In the genomic region with DNA sequence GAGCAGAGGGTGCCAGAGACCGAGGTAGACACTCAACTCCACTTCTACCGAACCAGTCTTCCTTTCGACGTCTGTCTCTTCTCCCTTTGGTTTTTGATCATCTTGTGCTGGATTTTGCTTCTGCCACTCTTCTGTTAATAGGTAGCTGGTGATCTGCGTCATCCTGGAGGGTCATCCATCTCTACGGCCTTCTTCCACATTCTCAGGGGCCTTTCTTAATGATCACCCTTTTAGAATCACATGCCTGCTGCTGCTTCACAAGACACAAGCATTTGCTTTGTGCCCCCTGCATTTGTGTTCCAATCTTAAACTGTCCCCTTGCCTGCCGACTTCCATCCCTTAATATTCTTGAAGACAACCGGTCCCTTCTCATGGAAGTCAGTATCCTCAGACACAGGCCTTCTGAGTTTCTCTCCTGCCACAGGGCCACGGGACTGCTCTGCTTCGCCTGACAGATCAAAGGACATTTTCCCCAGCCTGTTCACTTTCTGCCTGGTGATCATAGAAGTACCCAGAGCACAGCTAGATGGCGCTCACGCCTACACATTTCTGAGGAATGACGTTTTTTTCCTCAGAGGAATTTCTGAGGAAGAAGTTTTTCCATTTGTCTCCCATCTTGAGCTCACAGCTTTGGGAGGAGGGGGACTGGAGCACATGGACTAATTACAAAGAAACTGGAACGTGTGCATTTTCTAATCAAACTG, we compare ENCODE assay signal across 9 mouse cellular contexts.
A peak's percentile ranks its signal among the peaks of the same experiment; 100 is the strongest.
DNase-seq lines count a peak whose midpoint lies in the region; ATAC-seq and TF ChIP-seq lines count a peak whose summit lies in the region.
"Had no signal": no experiment of that assay in that cellular context is flagged by ENCODE, and none has a peak within 500 bp of the region (broad histone marks: within the 10 kb centered on the region; RNA-seq: fewer than 3 reads in every experiment).

No protein-coding gene starts in this region.

- no peak overlapping the region for H3K27ac ChIP-seq in liver, adult 2 months (replicated peaks; ENCODE audit: insufficient read depth, low read depth, low read length)
- no peak overlapping the region for H3K27ac ChIP-seq in liver, embryonic 12.5 days
- no peak overlapping the region for H3K27ac ChIP-seq in heart, embryonic 13.5 days (replicated peaks)
- H3K27ac ChIP-seq in thymus, adult 2 months (ENCODE audit: control insufficient read depth, insufficient read depth, low read length) = no peak overlapping the region
- H3K27ac ChIP-seq: limb, embryonic 12.5 days had no signal

- no peaks in the 10 kb centered on the region for H3K36me3 ChIP-seq in liver, adult 2 months (ENCODE audit: control insufficient read depth, insufficient read depth, low read length)
- no peaks in the 10 kb centered on the region for H3K36me3 ChIP-seq in liver, embryonic 12.5 days
- no peaks in the 10 kb centered on the region for H3K36me3 ChIP-seq in heart, embryonic 13.5 days
- H3K36me3 ChIP-seq in thymus, adult 2 months (ENCODE audit: control insufficient read depth, insufficient read depth, low read length) = no peaks in the 10 kb centered on the region
- H3K36me3 ChIP-seq: limb, embryonic 12.5 days had no signal

- no peak for ATAC-seq in liver, embryonic 12.5 days
- ATAC-seq in heart, embryonic 13.5 days (ENCODE audit: extremely low read depth, insufficient number of reproducible peaks, low FRiP score, low TSS enrichment) = no peak

- H3K9me3 ChIP-seq in liver, embryonic 12.5 days (replicated peaks) = no peaks in the 10 kb centered on the region
- no peaks in the 10 kb centered on the region for H3K9me3 ChIP-seq in heart, embryonic 13.5 days
- H3K9me3 ChIP-seq: limb, embryonic 12.5 days had no signal

- DNase-seq in liver, adult 2 months (ENCODE audit: extremely low read depth, low read depth, low spot score) = peak; percentile 61
- peak; percentile 59 to 76 for DNase-seq in adrenal gland, postnatal 36 days
- DNase-seq in fibroblast of lung, adult 2 months (ENCODE audit: low read depth) = peak; percentile 51
- peak; percentile 81 for DNase-seq in kidney, postnatal 14 days
- peak; percentile 85 for DNase-seq in lung, postnatal 36 days
- DNase-seq in thymus, adult 2 months = peak; percentile 23

- H3K4me3 ChIP-seq in liver, adult 2 months (ENCODE audit: insufficient read depth, low read depth, low read length) = no peak overlapping the region
- no peak overlapping the region for H3K4me3 ChIP-seq in liver, embryonic 12.5 days
- no peak overlapping the region for H3K4me3 ChIP-seq in heart, embryonic 13.5 days
- H3K4me3 ChIP-seq in thymus, adult 2 months (ENCODE audit: control insufficient read depth, insufficient read depth, low read length) = no peak overlapping the region
- H3K4me3 ChIP-seq: limb, embryonic 12.5 days had no signal

- no peaks in the 10 kb centered on the region for H3K79me2 ChIP-seq in liver, adult 2 months (ENCODE audit: control insufficient read depth, insufficient read depth, low read length)

- H3K9ac ChIP-seq in liver, adult 2 months (ENCODE audit: low read depth, low read length) = no peak overlapping the region
- H3K9ac ChIP-seq in liver, embryonic 12.5 days = no peak overlapping the region
- peak overlapping the region; percentile 51; the same call in 1 of the 2 replicates for H3K9ac ChIP-seq in heart, embryonic 13.5 days
- H3K9ac ChIP-seq: limb, embryonic 12.5 days had no signal

- peak; percentile 69 for TF ChIP-seq CTCF in liver, adult 2 months (IDR thresholded peaks at IDR 0.05; ENCODE audit: low read depth, low read length)
- no peak for TF ChIP-seq CTCF in thymus, adult 2 months (IDR thresholded peaks at IDR 0.05; ENCODE audit: borderline replicate concordance, control insufficient read depth, extremely low read depth, insufficient read depth, low read length, poor library complexity)

- whole genome bisulfite sequencing in liver, adult 2 months = 35% methylated on average over 14 of the region's 14 CpGs
- WGBS in liver, embryonic 12.5 days (ENCODE audit: insufficient replicate concordance) = 35% methylated on average over 14 of the region's 14 CpGs
- 32% methylated on average over 14 of the region's 14 CpGs for WGBS in heart, embryonic 13.5 days
- WGBS in thymus, adult 2 months = 37% methylated on average over 14 of the region's 14 CpGs

- no peaks in the 10 kb centered on the region for H3K4me1 ChIP-seq in liver, adult 2 months (ENCODE audit: control insufficient read depth, insufficient read depth, low read length)
- H3K4me1 ChIP-seq in liver, embryonic 12.5 days = no peaks in the 10 kb centered on the region
- H3K4me1 ChIP-seq in heart, embryonic 13.5 days = peaks cover 32% of the 10 kb centered on the region
- no peaks in the 10 kb centered on the region for H3K4me1 ChIP-seq in thymus, adult 2 months (replicated peaks; ENCODE audit: control insufficient read depth, insufficient read depth, low read length)

- H3K27me3 ChIP-seq in liver, adult 2 months (ENCODE audit: control insufficient read depth, insufficient read depth, low read length) = no peaks in the 10 kb centered on the region
- H3K27me3 ChIP-seq in liver, embryonic 12.5 days (replicated peaks) = peaks cover 19% of the 10 kb centered on the region
- peaks cover 48% of the 10 kb centered on the region for H3K27me3 ChIP-seq in heart, embryonic 13.5 days (replicated peaks)
- no peaks in the 10 kb centered on the region for H3K27me3 ChIP-seq in thymus, adult 2 months (ENCODE audit: control insufficient read depth, insufficient read depth, low read length)

- no peak for TF ChIP-seq POLR2A in liver, adult 2 months (IDR thresholded peaks at IDR 0.05; ENCODE audit: extremely low read depth, insufficient read depth, low read length)
- no peak for TF ChIP-seq POLR2A in thymus, adult 2 months (IDR thresholded peaks at IDR 0.05; ENCODE audit: control insufficient read depth, extremely low read depth, insufficient read depth, low read length, poor library complexity)

- no peak overlapping the region for H3K4me2 ChIP-seq in liver, embryonic 12.5 days
- peak overlapping the region; percentile 4; the same call in 1 of the 2 replicates for H3K4me2 ChIP-seq in heart, embryonic 13.5 days
- H3K4me2 ChIP-seq: limb, embryonic 12.5 days had no signal

Comparison
In these comparisons a context has a peak if more than half of its experiments do, and no peak if none do; other contexts are left out.
1. DNase-seq: peak in every context shown above with its lines; median percentile 85 in lung, postnatal 36 days; 81 in kidney, postnatal 14 days; 68 in adrenal gland, postnatal 36 days; 61 in liver, adult 2 months; 51 in fibroblast of lung, adult 2 months; 23 in thymus, adult 2 months.